Mouse (Mus musculus): ENCODE results near the gene Zfp143. TPM values are rescaled to one million over a fixed set of nuclear protein-coding genes. Genes with fewer than 3 reads are reported as not detected.

Zfp143 gene
- total RNA-seq, 4 experiments from 2014 or later, result 8.0 to 11.8 (median 8.8) TPM

- DNase-seq (ENCODE audit: low spot score), result no peak
These were observed 73.0 kb downstream of the Zfp143 start for GRCm38 (mm10) chr7:110133988-110134387.

DNA sequence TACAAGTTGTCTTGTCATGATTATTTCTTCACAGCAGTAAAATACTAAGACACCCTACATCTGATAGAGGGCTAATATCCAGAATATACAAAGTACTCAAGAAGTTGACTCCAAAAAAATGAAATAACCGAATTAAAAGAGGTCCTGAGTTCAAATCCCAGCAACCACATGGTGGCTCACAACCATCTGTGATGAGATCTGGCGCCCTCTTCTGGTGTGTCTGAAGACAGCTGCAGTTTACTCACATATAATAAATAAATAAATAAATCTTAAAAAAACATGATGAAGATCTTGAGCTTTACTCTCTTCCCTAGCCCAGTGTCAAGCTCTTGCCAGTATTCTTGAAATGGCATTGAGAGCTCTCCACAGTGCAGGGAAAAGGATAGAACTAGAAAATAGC lies 77.5 kb downstream of the Zfp143 start:
- DNase-seq (ENCODE audit: low spot score), result no peak

- no peak for DNase-seq (ENCODE audit: low spot score)
These were observed 82.8 kb downstream of the Zfp143 start for GRCm38 (mm10) chr7:110143863-110144262.

Other genes starting within 250 kb of the Zfp143 start
- 10 to 100 TPM; 24.5 to 32.4 (median 28.6) TPM for gene Scube2, start 195.5 kb upstream of the Zfp143 start, total RNA-seq (2022)
- gene Dennd5a, start 100.7 kb upstream of the Zfp143 start, total RNA-seq (2022), result 100 to 1,000 TPM; 128 to 158 (median 144) TPM
- 10 to 100 TPM; 41.0 to 55.2 (median 45.0) TPM for gene Tmem41b, start 74.3 kb upstream of the Zfp143 start, total RNA-seq (2022)
- 10 to 100 TPM; 88.7 to 97.8 (median 95.2) TPM for gene Ipo7, start 42.9 kb upstream of the Zfp143 start, total RNA-seq (2022)
- gene Wee1, start 60.8 kb downstream of the Zfp143 start, total RNA-seq (2022), result 10 to 100 TPM in 2 of 4 experiments, 1 to 10 TPM in 2; 9.4 to 15.2 (median 11.6) TPM
- gene Swap70, start 160.5 kb downstream of the Zfp143 start, total RNA-seq (2022), result 10 to 100 TPM; 11.0 to 13.4 (median 12.0) TPM